Mouse (Mus musculus) heart, postnatal 0 days (tissue): ENCODE measurements at regions not wholly inside any gene's neighbourhood (a gene's known extent, or its start where the extent isn't known, plus 50 kb on each side); places are given as distances from the start of the nearest gene placed in this dataset.

Experiments used
- CTCF ChIP-seq: IDR thresholded peaks from 2 replicates; pipeline ENCODE4 v1.5.1; 2016; ENCODE audit warnings: antibody characterized with exemption, control low read depth, low read depth
- EP300 ChIP-seq: IDR thresholded peaks from 2 replicates; pipeline ENCODE4 v1.6.1; 2016; ENCODE audit warnings: antibody characterized with exemption, low read depth

DNA sequence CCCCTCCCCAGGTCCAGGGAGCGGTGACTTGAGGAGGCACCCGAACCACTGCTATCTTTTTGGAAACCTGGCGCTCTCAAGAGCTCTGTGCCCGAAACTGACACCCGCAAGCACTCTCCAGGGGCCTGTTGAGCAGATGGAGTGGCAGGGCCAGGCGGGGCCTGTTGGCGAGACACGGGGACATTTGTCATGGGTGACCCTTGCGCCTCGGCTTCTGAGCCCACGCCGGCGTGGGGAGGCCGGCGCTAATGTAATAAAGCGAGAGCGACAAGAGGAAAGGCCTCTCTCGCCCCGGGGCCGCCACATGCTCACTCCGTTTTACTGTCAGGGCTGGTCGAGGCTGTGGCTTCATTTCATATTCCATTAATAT, 85.2 kb downstream of the Nr2f2 start:
- TF ChIP-seq EP300 (no peak), CTCF (no peak)
